Mouse (Mus musculus) limb, embryonic 15.5 days (tissue): ENCODE results near the gene Alox15. TPM values are rescaled to one million over a fixed set of nuclear protein-coding genes. Genes with fewer than 3 reads are reported as not detected.

ENCODE experiments used
- ATAC-seq: fragments of 200-750 bp; cut with Nextera tagmentation; 2 replicates; pipeline ENCODE4 v1.8.0; 2017; ENCODE audit warnings: low read depth, moderate TSS enrichment; ENCODE audit not compliant: insufficient number of reproducible peaks, low FRiP score, low TSS enrichment
- H3K27ac ChIP-seq: fragments of 300-500 bp; sonication (generic); 2 replicates; pipeline ENCODE4 v1.5.1; 2015; ENCODE audit warnings: moderate library complexity, mild to moderate bottlenecking, inconsistent platforms
- H3K27me3 ChIP-seq: fragments of 300-500 bp; sonication (generic); 2 replicates; pipeline ENCODE4 v1.6.1; 2015; ENCODE audit warnings: inconsistent platforms
- H3K36me3 ChIP-seq: fragments of 300-500 bp; sonication (generic); 2 replicates; pipeline ENCODE4 v1.6.1; 2015; ENCODE audit warnings: inconsistent platforms
- H3K4me1 ChIP-seq: fragments of 300-500 bp; sonication (generic); 2 replicates; pipeline ENCODE4 v1.6.1; 2015; ENCODE audit warnings: inconsistent platforms
- H3K4me2 ChIP-seq: fragments of 300-500 bp; sonication (generic); 2 replicates; pipeline ENCODE4 v1.6.1; 2015; ENCODE audit warnings: mild to moderate bottlenecking, inconsistent platforms
- H3K4me3 ChIP-seq: fragments of 300-500 bp; sonication (generic); 2 replicates; pipeline ENCODE4 v1.5.1; 2015; ENCODE audit warnings: mild to moderate bottlenecking, inconsistent platforms
- H3K9ac ChIP-seq: fragments of 300-500 bp; sonication (generic); 2 replicates; pipeline ENCODE4 v1.6.1; 2015; ENCODE audit warnings: inconsistent platforms
- H3K9me3 ChIP-seq: fragments of 300-500 bp; sonication (generic); 2 replicates; pipeline ENCODE4 v1.6.1; 2016; ENCODE audit warnings: inconsistent platforms
- WGBS: fragments of 180-500 bp; shearing (Covaris S2); methylation state at CpG from one replicate; pipeline ENCODE4 v1.1.7; 2015; 5-methylcytosine and 5-hydroxymethylcytosine counted together
- polyA plus RNA-seq: library from polyadenylated mRNA; unstranded; fragments of >200 nt; fragmentation: Nextera tagmentation; extraction: Ambion mirVana; gene quantifications from 2 replicates; pipeline ENCODE4 v1.2.1, GENCODE M21; 2015

Alox15 gene
- polyA plus RNA-seq, 1 experiment from 2014 or later: 0.23 TPM

- Histone ChIP-seq H3K4me2 (no peak overlapping the region), H3K27me3 (no peaks in the 10 kb centered on the region), H3K9ac (no peak overlapping the region), H3K36me3 (no peaks in the 10 kb centered on the region), H3K9me3 (no peaks in the 10 kb centered on the region), H3K4me1 (no peaks in the 10 kb centered on the region), H3K4me3 (no peak overlapping the region), H3K27ac (no peak overlapping the region)
- WGBS: 50% methylated on average over 7 of the region's 7 CpGs
- ATAC-seq: no peak
Measured at GRCm38 (mm10) chr11:70306159-70306558, 45.7 kb downstream of the Alox15 start.

- Histone ChIP-seq H3K9me3 (no peaks in the 10 kb centered on the region), H3K4me1 (no peaks in the 10 kb centered on the region), H3K36me3 (no peaks in the 10 kb centered on the region), H3K4me3 (no peak overlapping the region), H3K27me3 (no peaks in the 10 kb centered on the region), H3K27ac (no peak overlapping the region), H3K9ac (no peak overlapping the region), H3K4me2 (no peak overlapping the region)
- no peak for ATAC-seq
- 84% methylated on average over 4 of the region's 4 CpGs for WGBS
Measured at GRCm38 (mm10) chr11:70302293-70302692, 49.5 kb downstream of the Alox15 start.

GRCm38 (mm10) chr11:70297836-70298454 is 53.9 kb downstream of the Alox15 start:
- Histone ChIP-seq H3K27ac (no peak overlapping the region), H3K27me3 (no peaks in the 10 kb centered on the region), H3K9ac (no peak overlapping the region), H3K4me2 (no peak overlapping the region), H3K36me3 (no peaks in the 10 kb centered on the region), H3K9me3 (no peaks in the 10 kb centered on the region), H3K4me1 (no peaks in the 10 kb centered on the region), H3K4me3 (no peak overlapping the region)
- 37% methylated on average over 12 of the region's 12 CpGs for WGBS
- no peak for ATAC-seq

- Histone ChIP-seq H3K27ac (no peak overlapping the region), H3K9me3 (no peaks in the 10 kb centered on the region), H3K36me3 (no peaks in the 10 kb centered on the region), H3K4me1 (no peaks in the 10 kb centered on the region), H3K4me3 (no peak overlapping the region), H3K4me2 (no peak overlapping the region), H3K9ac (no peak overlapping the region), H3K27me3 (no peaks in the 10 kb centered on the region)
- 38% methylated on average over 4 of the region's 4 CpGs for WGBS
- no peak for ATAC-seq
Measured at GRCm38 (mm10) chr11:70297405-70297804, 54.4 kb downstream of the Alox15 start.

Other genes starting within 250 kb of the Alox15 start
- 1.2 and 1.6 TPM in 2 replicates for gene Mgl2, start 221.7 kb downstream of the Alox15 start, polyA plus RNA-seq
- 1.8 and 2.3 TPM in 2 replicates for gene Clec10a, start 195.8 kb downstream of the Alox15 start, polyA plus RNA-seq
- 1.5 and 1.6 TPM in 2 replicates for gene Slc16a11, start 139.3 kb downstream of the Alox15 start, polyA plus RNA-seq
- 11.0 and 12.3 TPM in 2 replicates for gene Slc16a13, start 131.0 kb downstream of the Alox15 start, polyA plus RNA-seq
- gene Bcl6b, start 122.2 kb downstream of the Alox15 start, polyA plus RNA-seq: 12.1 and 13.9 TPM in 2 replicates
- gene 0610010K14Rik, start 114.1 kb downstream of the Alox15 start, polyA plus RNA-seq: 154 and 172 TPM in 2 replicates
- 12.1 TPM in 2 replicates for gene Gm21988, start 112.2 kb downstream of the Alox15 start, polyA plus RNA-seq
- gene Rnasek, start 112.2 kb downstream of the Alox15 start, polyA plus RNA-seq: 219 and 226 TPM in 2 replicates
- 17.4 and 19.3 TPM in 2 replicates for gene Alox12, start 96.7 kb downstream of the Alox15 start, polyA plus RNA-seq
- 0.50 and 0.61 TPM in 2 replicates for gene Alox12e, start 29.4 kb downstream of the Alox15 start, polyA plus RNA-seq
- gene Pelp1, start 58.0 kb upstream of the Alox15 start, polyA plus RNA-seq: 31.7 and 33.7 TPM in 2 replicates
- 19.6 and 22.2 TPM in 2 replicates for gene Arrb2, start 80.6 kb upstream of the Alox15 start, polyA plus RNA-seq
- 37.6 and 40.2 TPM in 2 replicates for gene Med11, start 99.9 kb upstream of the Alox15 start, polyA plus RNA-seq
- gene Zmynd15, start 107.4 kb upstream of the Alox15 start, polyA plus RNA-seq: 0.51 and 0.76 TPM in 2 replicates
- 5.3 and 6.8 TPM in 2 replicates for gene Cxcl16, start 108.0 kb upstream of the Alox15 start, polyA plus RNA-seq
- gene Tm4sf5, start 153.2 kb upstream of the Alox15 start, polyA plus RNA-seq: 0.37 and 0.45 TPM in 2 replicates
- 0.23 and 0.27 TPM in 2 replicates for gene Vmo1, start 162.6 kb upstream of the Alox15 start, polyA plus RNA-seq
- 0.26 and 0.65 TPM in 2 replicates for gene Gltpd2, start 167.2 kb upstream of the Alox15 start, polyA plus RNA-seq
- 660 and 698 TPM in 2 replicates for gene Psmb6, start 173.3 kb upstream of the Alox15 start, polyA plus RNA-seq
- gene Gm40193, start 180.9 kb upstream of the Alox15 start, polyA plus RNA-seq: not detected in 2 replicates
- gene Pld2, start 188.0 kb upstream of the Alox15 start, polyA plus RNA-seq: 10.4 and 11.9 TPM in 2 replicates
- 14.1 TPM in 2 replicates for gene Mink1, start 210.8 kb upstream of the Alox15 start, polyA plus RNA-seq